Mouse (Mus musculus): ENCODE measurements around the gene Prorsd1. TPM values are rescaled to one million over a fixed set of nuclear protein-coding genes. Genes with fewer than 3 reads are reported as not detected.

Prorsd1 gene
- total and polyA plus RNA-seq, 3 experiments, result 23.8 to 63.9 (median 38.4) TPM

DNA sequence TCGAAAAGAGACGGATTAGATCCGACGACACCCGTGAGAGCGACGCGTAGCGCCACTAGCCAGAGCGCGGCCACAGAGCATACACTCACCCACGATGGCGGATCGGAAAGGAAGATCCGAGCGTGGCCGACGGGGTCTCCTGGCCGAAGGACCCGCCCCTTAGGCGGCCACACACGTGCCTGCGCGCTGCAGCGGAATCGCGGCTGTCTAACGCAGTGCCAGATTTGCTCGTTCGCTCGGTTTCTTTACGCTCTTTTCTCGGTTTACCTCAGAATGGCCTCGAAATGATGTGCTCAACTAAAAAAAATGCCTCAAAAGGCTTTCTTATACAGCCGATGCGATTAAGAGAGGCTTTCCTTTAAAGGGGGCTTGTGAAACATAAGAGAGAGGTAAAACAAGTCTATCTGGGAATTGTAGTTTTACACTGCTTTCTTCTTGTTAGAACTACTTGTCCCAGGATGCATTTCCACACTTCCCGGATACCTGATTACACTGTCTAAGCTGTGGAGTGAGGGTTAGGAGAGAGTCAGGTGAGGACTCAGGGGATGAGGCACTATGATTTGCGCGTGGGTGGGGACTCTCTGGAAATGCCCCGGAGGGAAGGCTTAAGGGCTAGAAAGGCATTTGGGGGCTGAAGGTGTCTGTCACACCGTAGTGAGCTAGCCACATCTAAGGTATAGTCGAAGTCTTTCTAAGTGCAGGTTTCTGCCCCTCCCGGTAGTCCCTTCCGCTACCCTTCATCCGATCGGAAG, 33.1 kb upstream of the Prorsd1 start, which contains the start of the genes Clhc1 and Rps27a (continued):
- TF ChIP-seq IRF4 (IDR thresholded peaks at IDR 0.05; ENCODE audit: low read depth, low read length) (peak; percentile 47), MAFK (IDR thresholded peaks at IDR 0.05; ENCODE audit: insufficient replicate concordance, low read length) (0 out of 2 replicates have a peak, but pooled peaks have one; percentile 22), CTCF (conservative IDR thresholded peaks at IDR 0.05 in 1 of 2, IDR thresholded peaks at IDR 0.05 in 1 of 2; ENCODE audit: low read depth in 2 of 2, low read length in 2 of 2) (peak in 1 of 2 experiments; percentile 0; a peak in 1 of 4 replicates), TCF12 (IDR thresholded peaks at IDR 0.05; ENCODE audit: low read depth, low read length) (peak; percentile 90), CHD2 (IDR thresholded peaks at IDR 0.05; ENCODE audit: low read length) (peak; percentile 72; the same call in 1 of the 2 replicates), SMC3 (IDR thresholded peaks at IDR 0.05; ENCODE audit: low read depth, low read length) (no peak), USF2 (conservative IDR thresholded peaks at IDR 0.05; ENCODE audit: low read depth, low read length) (no peak; the same call in 1 of the 2 replicates), ETS1 (conservative IDR thresholded peaks at IDR 0.05; ENCODE audit: low read depth, low read length) (peak; percentile 39), ZNF384 (IDR thresholded peaks at IDR 0.05; ENCODE audit: low read depth, low read length) (no peak), ZKSCAN1 (IDR thresholded peaks at IDR 0.05; ENCODE audit: borderline replicate concordance, low read depth, low read length) (no peak), RAD21 (IDR thresholded peaks at IDR 0.05; ENCODE audit: low read depth, low read length) (no peak), MAX (IDR thresholded peaks at IDR 0.05; ENCODE audit: low read length) (peak; percentile 100), GABPA (IDR thresholded peaks at IDR 0.05; ENCODE audit: insufficient replicate concordance, low read depth, low read length) (peak; percentile 61; the same call in 1 of the 2 replicates), NRF1 (IDR thresholded peaks at IDR 0.05; ENCODE audit: low read depth, low read length) (no peak; the same call in 1 of the 2 replicates), UBTF (IDR thresholded peaks at IDR 0.05; ENCODE audit: low read depth, low read length) (no peak), E2F4 (IDR thresholded peaks at IDR 0.05; ENCODE audit: insufficient replicate concordance, low read depth, low read length) (0 out of 2 replicates have a peak, but pooled peaks have one; percentile 18), MEF2A (IDR thresholded peaks at IDR 0.05; ENCODE audit: borderline replicate concordance, low read depth, low read length) (no peak; the same call in 1 of the 2 replicates), MYC (IDR thresholded peaks at IDR 0.05; ENCODE audit: low read depth, low read length) (no peak)

DNA sequence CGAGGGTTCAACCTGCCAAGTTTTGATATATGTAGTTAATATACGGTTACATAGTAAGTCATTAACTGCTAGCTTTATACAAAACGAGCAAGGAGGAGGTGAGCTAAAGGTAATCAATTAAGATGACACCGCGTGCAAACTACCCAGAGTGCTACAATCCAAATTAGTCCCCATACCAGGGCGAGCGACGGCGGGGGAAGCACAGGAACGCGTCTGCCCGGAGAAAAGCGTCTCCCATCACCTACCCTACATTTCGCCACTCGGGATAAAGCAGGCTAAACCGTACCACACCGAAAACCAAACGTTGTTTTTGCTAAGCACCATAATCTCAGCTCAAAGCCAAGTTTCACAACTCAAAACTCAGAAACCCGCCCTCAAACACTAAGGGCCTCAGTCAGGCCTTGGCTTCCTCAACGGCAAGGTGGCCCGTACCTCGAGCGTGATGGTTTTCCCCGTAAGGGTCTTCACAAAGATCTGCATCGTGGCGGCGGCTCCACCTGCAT, 32.5 kb upstream of the Prorsd1 start:
- peaks cover 26 to 37% of the 10 kb centered on the region in 2 experiments for H3K36me3 ChIP-seq (replicated peaks in 1 of 2; ENCODE audit: control insufficient read depth in 1 of 2, insufficient read depth in 1 of 2, low read length in 1 of 2)
- H3K9me3 ChIP-seq (replicated peaks; ENCODE audit: low read length), result no peaks in the 10 kb centered on the region
- peak overlapping the region; percentile 73 to 91 (median 81) for H3K4me3 ChIP-seq (replicated peaks in 1 of 3; ENCODE audit: low read depth in 2 of 3, low read length in 2 of 3, poor library complexity in 1 of 3)
- H3K27ac ChIP-seq (ENCODE audit: insufficient read depth, low read depth), result peak overlapping the region; percentile 91
- no peak for DNase-seq (ENCODE audit: extremely low read depth)
- no peak overlapping the region for H3K4me2 ChIP-seq (ENCODE audit: insufficient read depth, low read depth, poor library complexity, severe bottlenecking)
- H3K9ac ChIP-seq (ENCODE audit: insufficient read depth, low read depth), result peak overlapping the region; percentile 98
- dilution Hi-C loops (cut with MboI; ENCODE audit: extremely low pct_ligation_motif_present, extremely low pct_unique_long_range_greater_than_20kb, low sequenced_read_pairs), result no loop called here
- in situ Hi-C loops (cut with MboI; ENCODE audit: low pct_ligation_motif_present, low pct_unique_long_range_greater_than_20kb, low sequenced_read_pairs), result loop anchor here (5.0 to 25.0 kb wide), 3 partner anchors 145 to 338 kb away; partner anchors contain the start of gene Rtn4
- H3K4me1 ChIP-seq (ENCODE audit: control insufficient read depth in 1 of 2, insufficient read depth in 2 of 2), result peaks cover 4 to 45% of the 10 kb centered on the region in 2 experiments; a peak in 3 of 4 replicates
- no peaks in the 10 kb centered on the region for H3K27me3 ChIP-seq (replicated peaks)
- TF ChIP-seq POLR2A (IDR thresholded peaks at IDR 0.05; ENCODE audit: low read depth, low read length) (no peak), ETS1 (conservative IDR thresholded peaks at IDR 0.05; ENCODE audit: low read depth, low read length) (no peak), CHD1 (IDR thresholded peaks at IDR 0.05; ENCODE audit: low read depth, low read length) (peak; percentile 41; the same call in 1 of the 2 replicates), POLR2AphosphoS2 (IDR thresholded peaks at IDR 0.05; ENCODE audit: low read depth, low read length) (no peak), UBTF (IDR thresholded peaks at IDR 0.05; ENCODE audit: low read depth, low read length) (no peak), E2F4 (IDR thresholded peaks at IDR 0.05; ENCODE audit: insufficient replicate concordance, low read depth, low read length) (no peak)
- peaks cover 35% of the 10 kb centered on the region for H3K79me2 ChIP-seq (replicated peaks; ENCODE audit: control insufficient read depth, extremely low read depth, insufficient read depth, poor library complexity, severe bottlenecking)

All from CH12.LX (cell line).